Mouse (Mus musculus) heart, postnatal 0 days (tissue): ENCODE data around the gene Mien1. TPM values are rescaled to one million over a fixed set of nuclear protein-coding genes. Genes with fewer than 3 reads are reported as not detected.

Experiments used
- ATAC-seq: fragments of 200-750 bp; cut with Nextera tagmentation; 2 replicates; pipeline ENCODE4 v1.8.0; 2017; ENCODE audit warnings: low read depth, moderate number of reproducible peaks, moderate library complexity; ENCODE audit not compliant: insufficient read depth
- DNase-seq: peaks from one replicate; pipeline ENCODE4 v3.0.0-alpha.2; 2016; ENCODE audit warnings: low spot score
- H3K27ac ChIP-seq: fragments of 300-500 bp; sonication (generic); 2 replicates; pipeline ENCODE4 v1.5.1; 2014; ENCODE audit warnings: low read depth, mild to moderate bottlenecking
- H3K27me3 ChIP-seq: fragments of 300-500 bp; sonication (generic); 2 replicates; pipeline ENCODE4 v1.6.1; 2014; ENCODE audit warnings: low read length, mixed read lengths; ENCODE audit not compliant: control insufficient read depth, insufficient read depth
- H3K36me3 ChIP-seq: fragments of 300-500 bp; sonication (generic); replicated peaks from 2 replicates; pipeline ENCODE4 v1.6.1; 2014; ENCODE audit warnings: low read length, mixed read lengths; ENCODE audit not compliant: control insufficient read depth, insufficient read depth
- H3K4me1 ChIP-seq: fragments of 300-500 bp; sonication (generic); 2 replicates; pipeline ENCODE4 v1.6.1; 2014; ENCODE audit warnings: antibody characterized with exemption; ENCODE audit not compliant: control insufficient read depth, insufficient read depth
- H3K4me2 ChIP-seq: fragments of 300-500 bp; sonication (generic); 2 replicates; pipeline ENCODE4 v1.6.1; 2014; ENCODE audit warnings: low read depth, mild to moderate bottlenecking, low read length, moderate library complexity
- H3K4me3 ChIP-seq: fragments of 300-500 bp; sonication (generic); 2 replicates; pipeline ENCODE4 v1.5.1; 2014; ENCODE audit warnings: low read depth, low read length
- H3K9ac ChIP-seq: fragments of 300-500 bp; sonication (generic); replicated peaks from 2 replicates; pipeline ENCODE4 v1.6.1; 2014; ENCODE audit warnings: low read depth, low read length, mixed read lengths
- H3K9me3 ChIP-seq: fragments of 300-500 bp; sonication (generic); replicated peaks from 2 replicates; pipeline ENCODE4 v1.6.1; 2016; ENCODE audit warnings: low read length; ENCODE audit not compliant: control insufficient read depth
- CTCF ChIP-seq: IDR thresholded peaks from 2 replicates; pipeline ENCODE4 v1.5.1; 2016; ENCODE audit warnings: antibody characterized with exemption, control low read depth, low read depth
- EP300 ChIP-seq: IDR thresholded peaks from 2 replicates; pipeline ENCODE4 v1.6.1; 2016; ENCODE audit warnings: antibody characterized with exemption, low read depth
- WGBS: fragments of 180-500 bp; shearing (Covaris S2); extraction: QIAGEN DNeasy Blood & Tissue Kit; methylation state at CpG from one replicate; pipeline ENCODE4 v1.1.7; 2014; 5-methylcytosine and 5-hydroxymethylcytosine counted together
- polyA plus RNA-seq: library from polyadenylated mRNA; unstranded; fragments of >200 nt; fragmentation: Nextera tagmentation; extraction: Ambion mirVana; gene quantifications from 2 replicates; pipeline ENCODE4 v1.2.1, GENCODE M21; 2015
- total RNA-seq: library from RNA; depleted of rRNA; stranded (reverse); fragments of >200 nt; gene quantifications from 2 replicates; pipeline ENCODE4 v1.2.3, GENCODE M21; 2014; ENCODE audit warnings: low replicate concordance

Gene Mien1
- total and polyA plus RNA-seq, 2 experiments from 2014 or later, result 20.6 to 104 TPM

DNA sequence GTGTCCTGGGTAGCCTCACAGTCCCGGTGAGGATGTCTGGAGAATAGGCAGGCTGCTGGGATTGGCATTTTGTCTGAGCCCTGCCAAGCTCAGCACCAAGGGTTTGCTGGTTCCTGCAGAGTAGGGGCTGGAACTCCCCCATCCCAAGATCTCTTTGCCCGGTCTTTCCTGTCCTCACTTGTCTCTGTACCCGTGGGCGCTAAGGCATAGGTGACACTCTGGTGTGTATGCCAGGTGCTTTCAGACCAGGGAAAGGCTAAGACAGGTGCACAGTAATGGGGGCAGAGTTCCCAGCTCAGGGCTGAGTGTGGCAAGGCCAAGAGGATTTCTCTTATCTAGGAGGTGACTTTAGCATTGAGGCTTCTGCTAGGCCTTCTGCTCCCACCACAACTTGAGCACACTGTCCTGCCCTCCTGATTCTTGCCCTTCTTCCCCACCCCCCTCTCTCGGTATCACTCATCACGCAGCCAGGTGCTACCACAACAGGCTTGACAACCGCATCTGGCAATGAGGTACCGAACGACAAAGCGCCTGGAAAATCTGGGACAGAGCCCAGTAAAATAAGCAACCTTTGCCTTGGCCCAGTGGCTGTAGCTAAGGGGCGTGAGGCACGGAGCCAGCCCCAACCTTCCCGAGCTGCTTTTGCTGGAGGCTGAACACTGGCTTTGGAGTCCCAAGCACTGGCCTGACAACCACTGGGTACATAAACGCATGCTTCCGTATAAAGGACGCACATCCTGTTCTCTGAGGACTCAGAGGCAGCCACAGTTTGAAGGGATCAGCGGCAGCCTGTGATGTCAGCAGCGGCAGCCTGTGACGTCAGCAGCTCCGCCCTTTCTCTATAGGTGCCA, 11.4 kb upstream of the Mien1 start:
- no peak for TF ChIP-seq EP300
- TF ChIP-seq CTCF, result no peak
- no peak for ATAC-seq
- Histone ChIP-seq H3K27me3 (peaks cover 19% of the 10 kb centered on the region), H3K9me3 (no peaks in the 10 kb centered on the region), H3K36me3 (no peaks in the 10 kb centered on the region), H3K4me1 (peaks cover 6% of the 10 kb centered on the region; the same call in 1 of the 2 replicates), H3K27ac (no peak overlapping the region), H3K9ac (no peak overlapping the region), H3K4me2 (no peak overlapping the region), H3K4me3 (no peak overlapping the region)
- DNase-seq, result no peak
- WGBS, result 61% methylated on average over 20 of the region's 20 CpGs

DNA sequence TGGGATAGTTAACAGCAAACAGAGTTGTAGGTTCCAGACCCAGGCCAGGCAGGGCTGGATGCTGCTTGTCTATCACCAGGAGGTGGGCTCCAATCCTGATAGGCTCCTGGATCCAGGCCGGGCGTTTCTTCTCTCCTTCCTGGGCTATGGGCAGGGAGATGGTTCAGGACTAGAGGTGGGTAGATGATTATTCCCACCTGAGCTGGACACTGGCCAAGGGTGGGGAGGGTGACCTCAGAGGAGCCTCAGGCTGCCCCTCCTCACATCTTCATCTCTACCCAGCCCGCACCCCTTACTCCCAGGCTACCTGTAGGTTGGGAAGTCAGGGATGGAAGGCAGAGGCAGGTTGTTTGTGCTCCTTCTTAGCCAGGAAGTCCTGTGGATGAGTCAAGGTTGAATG, 10.6 kb upstream of the Mien1 start:
- Histone ChIP-seq H3K4me2 (no peak overlapping the region), H3K27me3 (peaks cover 15% of the 10 kb centered on the region), H3K4me3 (no peak overlapping the region), H3K9me3 (no peaks in the 10 kb centered on the region), H3K9ac (no peak overlapping the region), H3K36me3 (no peaks in the 10 kb centered on the region), H3K4me1 (peaks cover 6% of the 10 kb centered on the region; the same call in 1 of the 2 replicates), H3K27ac (no peak overlapping the region)
- WGBS, result 77% methylated on average over 3 of the region's 3 CpGs
- no peak for DNase-seq
- ATAC-seq, result no peak
- TF ChIP-seq EP300 (no peak), CTCF (no peak)

DNA sequence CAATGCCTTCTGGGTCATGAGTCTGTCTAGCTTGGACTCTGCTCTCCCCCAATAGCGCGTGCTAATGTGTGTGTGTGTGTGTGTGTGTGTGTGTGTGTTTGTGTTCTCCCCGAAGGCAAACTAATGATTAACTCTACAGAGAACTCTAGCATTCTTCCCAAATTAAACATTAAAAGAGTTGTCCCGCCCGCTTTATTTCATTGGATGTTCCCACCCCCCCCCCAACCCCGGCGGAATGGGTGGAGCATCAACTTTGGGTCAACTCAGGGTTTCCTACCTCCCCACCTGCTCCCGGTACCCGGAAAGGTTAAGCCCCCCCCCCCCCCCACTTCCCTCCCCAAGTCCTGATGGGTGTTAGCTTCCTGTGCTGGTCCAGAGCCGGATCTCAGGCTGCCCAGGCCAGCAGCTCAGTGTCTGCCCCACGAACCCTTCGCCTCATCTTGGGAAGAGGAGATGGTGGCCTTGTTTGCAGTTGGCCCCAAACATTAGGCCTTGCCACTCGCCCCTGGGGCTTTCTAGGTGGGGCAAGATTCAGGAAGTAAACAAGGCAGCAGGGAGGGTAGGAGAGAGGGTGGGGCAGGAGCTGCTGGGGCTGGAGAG, 9.5 kb upstream of the Mien1 start:
- H3K4me3 ChIP-seq, result no peak overlapping the region
- no peaks in the 10 kb centered on the region for H3K36me3 ChIP-seq
- TF ChIP-seq CTCF (no peak), EP300 (no peak)
- WGBS, result 57% methylated on average over 11 of the region's 13 CpGs
- peaks cover 15% of the 10 kb centered on the region for H3K27me3 ChIP-seq
- DNase-seq (no peak), ATAC-seq (no peak)
- no peak overlapping the region for H3K4me2 ChIP-seq
- H3K4me1 ChIP-seq, result peaks cover 6% of the 10 kb centered on the region; the same call in 1 of the 2 replicates
- H3K9me3 ChIP-seq, result no peaks in the 10 kb centered on the region
- H3K9ac ChIP-seq, result no peak overlapping the region
- H3K27ac ChIP-seq, result no peak overlapping the region

DNA sequence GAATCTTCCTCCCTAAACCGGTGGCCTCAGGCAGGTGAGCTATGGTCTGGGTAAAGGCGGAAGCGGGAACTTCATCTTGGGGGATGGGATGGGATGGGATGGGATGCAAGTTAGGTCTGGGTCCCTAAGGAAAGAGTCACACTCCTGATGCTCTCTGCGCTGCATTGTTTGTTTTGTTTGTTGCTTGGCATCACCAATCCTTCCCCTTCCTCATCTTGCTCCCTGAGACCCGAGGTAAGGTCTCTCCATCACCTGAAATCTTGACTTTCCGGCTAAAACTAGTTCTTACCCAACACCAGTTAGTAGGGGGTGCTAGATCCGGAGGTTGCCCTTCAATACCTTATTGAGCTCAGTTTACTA, 8.7 kb upstream of the Mien1 start:
- no peaks in the 10 kb centered on the region for H3K36me3 ChIP-seq
- H3K4me3 ChIP-seq, result no peak overlapping the region
- no peak for ATAC-seq
- WGBS, result 28% methylated on average over 7 of the region's 7 CpGs
- no peak overlapping the region for H3K27ac ChIP-seq
- no peak overlapping the region for H3K9ac ChIP-seq
- H3K9me3 ChIP-seq, result no peaks in the 10 kb centered on the region
- peaks cover 6% of the 10 kb centered on the region; the same call in 1 of the 2 replicates for H3K4me1 ChIP-seq
- peak overlapping the region; percentile 49 for H3K4me2 ChIP-seq
- no peak for DNase-seq
- peaks cover 15% of the 10 kb centered on the region for H3K27me3 ChIP-seq
- no peak for TF ChIP-seq EP300
- TF ChIP-seq CTCF, result no peak

DNA sequence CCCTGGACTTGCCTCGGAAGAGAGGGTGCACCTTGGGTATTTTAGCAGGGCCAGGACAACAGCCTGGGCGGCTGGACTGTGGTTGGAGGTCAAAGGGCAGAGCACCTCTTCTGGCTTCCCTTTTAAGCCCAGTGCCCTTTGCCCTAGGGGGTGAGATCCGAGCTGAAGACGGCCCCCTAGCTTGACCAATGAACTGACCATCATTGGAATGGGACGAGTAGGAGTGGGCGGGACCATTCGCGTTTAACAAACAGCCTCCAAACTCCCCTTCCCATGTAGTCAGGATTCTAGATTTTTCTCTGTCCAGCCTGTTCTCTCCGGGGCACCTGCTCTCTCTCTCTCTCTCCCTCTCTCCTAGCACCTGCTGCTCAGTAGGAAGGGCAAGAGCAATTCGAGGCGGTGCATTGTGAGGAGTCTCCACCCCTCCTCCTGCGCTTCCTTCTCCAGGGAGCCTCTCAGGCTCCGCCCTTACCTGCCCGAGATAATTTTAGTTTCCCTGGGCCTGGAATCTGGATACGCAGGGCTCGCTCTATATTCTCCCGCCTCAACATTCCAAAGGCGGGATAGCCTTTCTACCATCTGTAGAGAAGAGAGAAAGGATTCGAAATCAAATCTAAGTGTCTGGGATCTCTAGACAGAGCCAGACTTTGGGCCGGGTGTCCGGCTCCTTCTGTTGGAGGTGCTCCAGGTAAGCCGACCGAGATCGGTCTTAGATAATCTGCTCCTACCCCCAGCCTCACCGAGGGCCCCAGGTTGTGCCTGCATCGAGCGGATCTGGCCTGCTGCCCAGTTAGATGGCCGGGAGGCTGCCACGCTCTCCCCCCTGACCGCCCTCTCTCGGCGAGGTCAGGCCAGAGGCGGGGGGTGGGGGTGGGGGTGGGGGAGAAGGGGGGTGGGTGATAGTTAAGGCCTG, 8.0 kb upstream of the Mien1 start:
- 0 out of 2 replicates have a peak overlapping the region, but pooled peaks have one; percentile 10 for H3K4me3 ChIP-seq
- ATAC-seq (no peak), DNase-seq (no peak)
- no peaks in the 10 kb centered on the region for H3K9me3 ChIP-seq
- H3K27me3 ChIP-seq, result peaks cover 15% of the 10 kb centered on the region
- peak overlapping the region; percentile 49 for H3K4me2 ChIP-seq
- no peak overlapping the region for H3K27ac ChIP-seq
- H3K9ac ChIP-seq, result no peak overlapping the region
- H3K36me3 ChIP-seq, result no peaks in the 10 kb centered on the region
- 6% methylated on average over 31 of the region's 33 CpGs for WGBS
- H3K4me1 ChIP-seq, result peaks cover 6% of the 10 kb centered on the region; the same call in 1 of the 2 replicates
- TF ChIP-seq CTCF, result no peak
- TF ChIP-seq EP300, result no peak
